Mouse (Mus musculus): Measurements from ENCODE around the gene Cacna1b.

DNA sequence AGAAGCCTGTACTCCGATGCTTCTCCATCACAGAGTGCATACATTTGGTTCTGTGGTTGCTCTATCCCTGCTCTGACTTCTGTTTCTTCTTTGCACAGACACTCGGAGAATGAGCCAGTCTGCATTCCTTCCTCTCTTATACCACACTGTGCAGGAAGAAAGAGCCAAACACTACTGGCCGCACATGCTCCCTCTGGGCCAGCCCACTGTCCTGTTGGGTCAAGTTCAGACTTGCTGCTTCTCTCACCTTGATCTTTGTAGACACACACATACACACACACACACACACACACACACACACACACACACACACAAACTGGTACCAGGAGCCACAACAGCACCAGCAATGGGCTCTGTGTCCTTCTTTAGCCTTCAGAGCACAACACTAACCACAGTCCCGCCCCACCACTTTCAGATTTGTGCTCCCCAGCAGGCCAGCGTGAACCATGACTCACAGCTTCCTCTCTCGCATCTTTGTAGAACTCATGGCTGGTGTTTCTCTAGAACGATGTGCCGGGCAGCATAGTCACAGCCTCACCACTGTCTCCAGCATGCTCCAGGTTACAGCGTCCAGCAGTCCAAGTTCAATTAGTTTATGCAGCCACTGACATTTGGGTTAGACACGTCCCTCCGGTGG is 13.1 kb upstream of the Cacna1b start:
- TF ChIP-seq CTCF (IDR thresholded peaks at IDR 0.05; ENCODE audit: low read depth, low read length) = no peak
- TF ChIP-seq GATA2 (IDR thresholded peaks at IDR 0.05; ENCODE audit: borderline replicate concordance, low read depth, low read length) = no peak
